Mouse (Mus musculus) forebrain, embryonic 15.5 days (tissue): ENCODE data around the gene Bbox1. TPM values are rescaled to one million over a fixed set of nuclear protein-coding genes. Genes with fewer than 3 reads are reported as not detected.

Experiments used
- ATAC-seq: fragments of 200-750 bp; cut with Nextera tagmentation; replicated peaks from 2 replicates; pipeline ENCODE4 v1.8.0; 2017; ENCODE audit warnings: mild to moderate bottlenecking, moderate TSS enrichment, moderate library complexity
- H3K27ac ChIP-seq: fragments of 300-500 bp; sonication (generic); replicated peaks from 2 replicates; pipeline ENCODE4 v1.5.1; 2015; ENCODE audit warnings: mild to moderate bottlenecking, inconsistent platforms
- H3K27me3 ChIP-seq: fragments of 300-500 bp; sonication (generic); 2 replicates; pipeline ENCODE4 v1.6.1; 2015; ENCODE audit warnings: inconsistent platforms
- H3K36me3 ChIP-seq: fragments of 300-500 bp; sonication (generic); 2 replicates; pipeline ENCODE4 v1.6.1; 2015; ENCODE audit warnings: mild to moderate bottlenecking, inconsistent platforms
- H3K4me1 ChIP-seq: fragments of 300-500 bp; sonication (generic); 2 replicates; pipeline ENCODE4 v1.6.1; 2015; ENCODE audit warnings: inconsistent platforms
- H3K4me2 ChIP-seq: fragments of 300-500 bp; sonication (generic); replicated peaks from 2 replicates; pipeline ENCODE4 v1.6.1; 2015; ENCODE audit warnings: mild to moderate bottlenecking, inconsistent platforms
- H3K4me3 ChIP-seq: fragments of 300-500 bp; sonication (generic); 2 replicates; pipeline ENCODE4 v1.5.1; 2015; ENCODE audit warnings: mild to moderate bottlenecking, inconsistent platforms
- H3K9ac ChIP-seq: fragments of 300-500 bp; sonication (generic); replicated peaks from 2 replicates; pipeline ENCODE4 v1.6.1; 2015; ENCODE audit warnings: mild to moderate bottlenecking, inconsistent platforms
- H3K9me3 ChIP-seq: fragments of 300-500 bp; sonication (generic); 2 replicates; pipeline ENCODE4 v1.6.1; 2016; ENCODE audit warnings: inconsistent platforms
- WGBS: fragments of 180-500 bp; shearing (Covaris S2); methylation state at CpG from one replicate; pipeline ENCODE4 v1.1.7; 2015; ENCODE audit warnings: mixed read lengths; 5-methylcytosine and 5-hydroxymethylcytosine counted together
- polyA plus RNA-seq: library from polyadenylated mRNA; unstranded; fragments of >200 nt; fragmentation: Nextera tagmentation; extraction: Ambion mirVana; gene quantifications from 2 replicates; pipeline ENCODE4 v1.2.1, GENCODE M21; 2015

Bbox1 gene
- polyA plus RNA-seq, 1 experiment from 2014 or later = 0.11 TPM

GRCm38 (mm10) chr2:110230753-110231152 is 83.6 kb downstream of the Bbox1 start:
- Histone ChIP-seq H3K27me3 (no peaks in the 10 kb centered on the region), H3K4me1 (0 out of 2 replicates have a peak, but pooled peaks cover 9% of the 10 kb centered on the region), H3K9me3 (no peaks in the 10 kb centered on the region), H3K4me2 (no peak overlapping the region), H3K9ac (no peak overlapping the region), H3K27ac (no peak overlapping the region; the same call in 1 of the 2 replicates), H3K36me3 (no peaks in the 10 kb centered on the region), H3K4me3 (no peak overlapping the region)
- peak; percentile 79 for ATAC-seq
- WGBS = 60% methylated on average over 4 of the region's 4 CpGs

- no peaks in the 10 kb centered on the region for H3K9me3 ChIP-seq
- H3K4me2 ChIP-seq = no peak overlapping the region
- H3K27me3 ChIP-seq = no peaks in the 10 kb centered on the region
- 40% methylated on average over 15 of the region's 15 CpGs for WGBS
- H3K36me3 ChIP-seq = no peaks in the 10 kb centered on the region
- H3K4me3 ChIP-seq = no peak overlapping the region
- no peak overlapping the region for H3K27ac ChIP-seq
- 0 out of 2 replicates have a peak, but pooled peaks cover 9% of the 10 kb centered on the region for H3K4me1 ChIP-seq
- peak; percentile 90 for ATAC-seq
- H3K9ac ChIP-seq = no peak overlapping the region
Measured at GRCm38 (mm10) chr2:110229143-110230087, 84.9 kb downstream of the Bbox1 start.

- H3K4me1 ChIP-seq = 0 out of 2 replicates have a peak, but pooled peaks cover 9% of the 10 kb centered on the region
- no peaks in the 10 kb centered on the region for H3K27me3 ChIP-seq
- H3K9me3 ChIP-seq = no peaks in the 10 kb centered on the region
- no peak for ATAC-seq
- no peak overlapping the region for H3K27ac ChIP-seq
- WGBS = 51% methylated on average over 4 of the region's 4 CpGs
- no peaks in the 10 kb centered on the region for H3K36me3 ChIP-seq
- H3K4me2 ChIP-seq = no peak overlapping the region
- H3K9ac ChIP-seq = no peak overlapping the region
- no peak overlapping the region for H3K4me3 ChIP-seq
Measured at GRCm38 (mm10) chr2:110226421-110226820, 87.9 kb downstream of the Bbox1 start.

- Histone ChIP-seq H3K27me3 (no peaks in the 10 kb centered on the region), H3K4me2 (no peak overlapping the region), H3K27ac (no peak overlapping the region), H3K36me3 (no peaks in the 10 kb centered on the region), H3K9ac (no peak overlapping the region), H3K4me1 (0 out of 2 replicates have a peak, but pooled peaks cover 9% of the 10 kb centered on the region), H3K9me3 (no peaks in the 10 kb centered on the region), H3K4me3 (no peak overlapping the region)
- no peak for ATAC-seq
Measured at GRCm38 (mm10) chr2:110225969-110226368, 88.4 kb downstream of the Bbox1 start.

- 88% methylated on average over 2 of the region's 2 CpGs for WGBS
- H3K4me2 ChIP-seq = no peak overlapping the region
- no peak overlapping the region for H3K9ac ChIP-seq
- H3K4me3 ChIP-seq = no peak overlapping the region
- H3K36me3 ChIP-seq = no peaks in the 10 kb centered on the region
- no peaks in the 10 kb centered on the region for H3K27me3 ChIP-seq
- no peak for ATAC-seq
- H3K4me1 ChIP-seq = no peaks in the 10 kb centered on the region
- H3K9me3 ChIP-seq = no peaks in the 10 kb centered on the region
- H3K27ac ChIP-seq = no peak overlapping the region
Measured at GRCm38 (mm10) chr2:110222793-110223192, 91.6 kb downstream of the Bbox1 start.

GRCm38 (mm10) chr2:110220492-110220891 is 93.9 kb downstream of the Bbox1 start:
- Histone ChIP-seq H3K27me3 (no peaks in the 10 kb centered on the region), H3K9me3 (no peaks in the 10 kb centered on the region), H3K9ac (no peak overlapping the region), H3K4me1 (no peaks in the 10 kb centered on the region), H3K36me3 (no peaks in the 10 kb centered on the region), H3K4me3 (no peak overlapping the region), H3K27ac (no peak overlapping the region), H3K4me2 (no peak overlapping the region)
- no peak for ATAC-seq
- 81% methylated on average over 1 of the region's 1 CpGs for WGBS

- 82% methylated on average over 3 of the region's 3 CpGs for WGBS
Measured at GRCm38 (mm10) chr2:110215685-110216058, 98.7 kb downstream of the Bbox1 start.

GRCm38 (mm10) chr2:110214991-110215684 is 99.2 kb downstream of the Bbox1 start:
- no peaks in the 10 kb centered on the region for H3K9me3 ChIP-seq
- H3K4me3 ChIP-seq = no peak overlapping the region
- H3K4me2 ChIP-seq = no peak overlapping the region
- 51% methylated on average over 9 of the region's 9 CpGs for WGBS
- no peak overlapping the region for H3K27ac ChIP-seq
- no peaks in the 10 kb centered on the region for H3K4me1 ChIP-seq
- no peaks in the 10 kb centered on the region for H3K27me3 ChIP-seq
- H3K9ac ChIP-seq = no peak overlapping the region
- H3K36me3 ChIP-seq = no peaks in the 10 kb centered on the region
- ATAC-seq = no peak

More at GRCm38 (mm10) chr2:110215685-110216058, 98.7 kb downstream of the Bbox1 start:
- no peak for ATAC-seq
- Histone ChIP-seq H3K4me1 (no peaks in the 10 kb centered on the region), H3K27me3 (no peaks in the 10 kb centered on the region), H3K36me3 (no peaks in the 10 kb centered on the region), H3K4me3 (no peak overlapping the region), H3K9ac (no peak overlapping the region), H3K27ac (no peak overlapping the region), H3K9me3 (no peaks in the 10 kb centered on the region), H3K4me2 (no peak overlapping the region)

- no peaks in the 10 kb centered on the region for H3K9me3 ChIP-seq
- H3K27ac ChIP-seq = no peak overlapping the region
- no peak overlapping the region for H3K9ac ChIP-seq
- ATAC-seq = no peak
- no peaks in the 10 kb centered on the region for H3K4me1 ChIP-seq
- H3K4me2 ChIP-seq = no peak overlapping the region
- no peaks in the 10 kb centered on the region for H3K36me3 ChIP-seq
- WGBS = 87% methylated on average over 4 of the region's 4 CpGs
- H3K27me3 ChIP-seq = no peaks in the 10 kb centered on the region
- H3K4me3 ChIP-seq = no peak overlapping the region
Measured at GRCm38 (mm10) chr2:110214278-110214677, 100.1 kb downstream of the Bbox1 start.

Other genes with a start within 250 kb of the Bbox1 start
- 1.9 TPM in 2 replicates for gene Fibin, start 48.6 kb upstream of the Bbox1 start, polyA plus RNA-seq